Mouse (Mus musculus): ENCODE measurements around the gene Troap. TPM values are rescaled to one million over a fixed set of nuclear protein-coding genes. Genes with fewer than 3 reads are reported as not detected.

Gene Troap
- polyA plus RNA-seq, 1 experiment: 15.2 TPM

GRCm38 (mm10) chr15:99105238-99105637, 30.9 kb downstream of the Troap start:
- Histone ChIP-seq H3K27ac (ENCODE audit: control insufficient read depth, insufficient read depth, low read depth, low read length) (no peak overlapping the region), H3K4me3 (ENCODE audit: control insufficient read depth, low read depth, low read length) (no peak overlapping the region), H3K36me3 (ENCODE audit: control insufficient read depth, insufficient read depth, low read length) (no peaks in the 10 kb centered on the region), H3K4me1 (ENCODE audit: control insufficient read depth, insufficient read depth, low read length) (no peaks in the 10 kb centered on the region), H3K27me3 (ENCODE audit: control insufficient read depth, insufficient read depth, low read length) (no peaks in the 10 kb centered on the region)
- TF ChIP-seq CTCF (IDR thresholded peaks at IDR 0.05; ENCODE audit: control insufficient read depth, insufficient read depth, insufficient replicate concordance, low read depth, low read length): no peak
- TF ChIP-seq POLR2A (IDR thresholded peaks at IDR 0.05; ENCODE audit: control insufficient read depth, low read depth, low read length): no peak

- H3K4me1 ChIP-seq (ENCODE audit: control insufficient read depth, insufficient read depth, low read length): no peaks in the 10 kb centered on the region
- no peak for TF ChIP-seq CTCF (IDR thresholded peaks at IDR 0.05; ENCODE audit: control insufficient read depth, insufficient read depth, insufficient replicate concordance, low read depth, low read length)
- TF ChIP-seq POLR2A (IDR thresholded peaks at IDR 0.05; ENCODE audit: control insufficient read depth, low read depth, low read length): no peak
- no peak overlapping the region for H3K27ac ChIP-seq (ENCODE audit: control insufficient read depth, insufficient read depth, low read depth, low read length)
- H3K4me3 ChIP-seq (ENCODE audit: control insufficient read depth, low read depth, low read length): no peak overlapping the region
- no peaks in the 10 kb centered on the region for H3K27me3 ChIP-seq (ENCODE audit: control insufficient read depth, insufficient read depth, low read length)
- H3K36me3 ChIP-seq (ENCODE audit: control insufficient read depth, insufficient read depth, low read length): no peaks in the 10 kb centered on the region
Observed at GRCm38 (mm10) chr15:99107866-99108265, 33.5 kb downstream of the Troap start.

- Histone ChIP-seq H3K27ac (ENCODE audit: control insufficient read depth, insufficient read depth, low read depth, low read length) (no peak overlapping the region), H3K36me3 (ENCODE audit: control insufficient read depth, insufficient read depth, low read length) (no peaks in the 10 kb centered on the region), H3K4me1 (ENCODE audit: control insufficient read depth, insufficient read depth, low read length) (peaks cover 2% of the 10 kb centered on the region; the same call in 1 of the 2 replicates), H3K4me3 (ENCODE audit: control insufficient read depth, low read depth, low read length) (no peak overlapping the region), H3K27me3 (ENCODE audit: control insufficient read depth, insufficient read depth, low read length) (no peaks in the 10 kb centered on the region)
- no peak for TF ChIP-seq POLR2A (IDR thresholded peaks at IDR 0.05; ENCODE audit: control insufficient read depth, low read depth, low read length)
- no peak for TF ChIP-seq CTCF (IDR thresholded peaks at IDR 0.05; ENCODE audit: control insufficient read depth, insufficient read depth, insufficient replicate concordance, low read depth, low read length)
Observed at GRCm38 (mm10) chr15:99111139-99111538, 36.8 kb downstream of the Troap start.

- Histone ChIP-seq H3K27me3 (ENCODE audit: control insufficient read depth, insufficient read depth, low read length) (no peaks in the 10 kb centered on the region), H3K36me3 (ENCODE audit: control insufficient read depth, insufficient read depth, low read length) (no peaks in the 10 kb centered on the region), H3K4me1 (ENCODE audit: control insufficient read depth, insufficient read depth, low read length) (peaks cover 2% of the 10 kb centered on the region; the same call in 1 of the 2 replicates), H3K27ac (ENCODE audit: control insufficient read depth, insufficient read depth, low read depth, low read length) (no peak overlapping the region), H3K4me3 (ENCODE audit: control insufficient read depth, low read depth, low read length) (no peak overlapping the region)
- TF ChIP-seq CTCF (IDR thresholded peaks at IDR 0.05; ENCODE audit: control insufficient read depth, insufficient read depth, insufficient replicate concordance, low read depth, low read length) (no peak), POLR2A (IDR thresholded peaks at IDR 0.05; ENCODE audit: control insufficient read depth, low read depth, low read length) (no peak)
Observed at GRCm38 (mm10) chr15:99111809-99112208, 37.4 kb downstream of the Troap start.

GRCm38 (mm10) chr15:99112843-99113395, 38.5 kb downstream of the Troap start:
- no peak for TF ChIP-seq POLR2A (IDR thresholded peaks at IDR 0.05; ENCODE audit: control insufficient read depth, low read depth, low read length)
- no peak for TF ChIP-seq CTCF (IDR thresholded peaks at IDR 0.05; ENCODE audit: control insufficient read depth, insufficient read depth, insufficient replicate concordance, low read depth, low read length)
- H3K4me3 ChIP-seq (ENCODE audit: control insufficient read depth, low read depth, low read length): no peak overlapping the region
- H3K4me1 ChIP-seq (ENCODE audit: control insufficient read depth, insufficient read depth, low read length): peaks cover 2% of the 10 kb centered on the region; the same call in 1 of the 2 replicates
- no peak overlapping the region for H3K27ac ChIP-seq (ENCODE audit: control insufficient read depth, insufficient read depth, low read depth, low read length)
- H3K27me3 ChIP-seq (ENCODE audit: control insufficient read depth, insufficient read depth, low read length): no peaks in the 10 kb centered on the region
- H3K36me3 ChIP-seq (ENCODE audit: control insufficient read depth, insufficient read depth, low read length): no peaks in the 10 kb centered on the region

- Histone ChIP-seq H3K4me1 (ENCODE audit: control insufficient read depth, insufficient read depth, low read length) (peaks cover 2% of the 10 kb centered on the region; the same call in 1 of the 2 replicates), H3K36me3 (ENCODE audit: control insufficient read depth, insufficient read depth, low read length) (no peaks in the 10 kb centered on the region), H3K27ac (ENCODE audit: control insufficient read depth, insufficient read depth, low read depth, low read length) (no peak overlapping the region), H3K27me3 (ENCODE audit: control insufficient read depth, insufficient read depth, low read length) (no peaks in the 10 kb centered on the region), H3K4me3 (ENCODE audit: control insufficient read depth, low read depth, low read length) (no peak overlapping the region)
- no peak for TF ChIP-seq CTCF (IDR thresholded peaks at IDR 0.05; ENCODE audit: control insufficient read depth, insufficient read depth, insufficient replicate concordance, low read depth, low read length)
- TF ChIP-seq POLR2A (IDR thresholded peaks at IDR 0.05; ENCODE audit: control insufficient read depth, low read depth, low read length): no peak
Observed at GRCm38 (mm10) chr15:99113396-99113975, 39.1 kb downstream of the Troap start.

GRCm38 (mm10) chr15:99114312-99115064, 40.1 kb downstream of the Troap start:
- Histone ChIP-seq H3K36me3 (ENCODE audit: control insufficient read depth, insufficient read depth, low read length) (no peaks in the 10 kb centered on the region), H3K4me3 (ENCODE audit: control insufficient read depth, low read depth, low read length) (no peak overlapping the region), H3K27ac (ENCODE audit: control insufficient read depth, insufficient read depth, low read depth, low read length) (no peak overlapping the region), H3K27me3 (ENCODE audit: control insufficient read depth, insufficient read depth, low read length) (no peaks in the 10 kb centered on the region), H3K4me1 (ENCODE audit: control insufficient read depth, insufficient read depth, low read length) (peaks cover 2% of the 10 kb centered on the region; the same call in 1 of the 2 replicates)
- TF ChIP-seq CTCF (IDR thresholded peaks at IDR 0.05; ENCODE audit: control insufficient read depth, insufficient read depth, insufficient replicate concordance, low read depth, low read length): no peak

All from testis, adult 2 months (tissue).